Mouse (Mus musculus): Measurements from ENCODE around the gene Depdc5. TPM values are rescaled to one million over a fixed set of nuclear protein-coding genes. Genes with fewer than 3 reads are reported as not detected.
A peak's percentile ranks its signal among the peaks of the same experiment; 100 is the strongest.

Depdc5 gene
- polyA plus RNA-seq, 1 experiment from 2014 or later = 28.7 TPM

DNA sequence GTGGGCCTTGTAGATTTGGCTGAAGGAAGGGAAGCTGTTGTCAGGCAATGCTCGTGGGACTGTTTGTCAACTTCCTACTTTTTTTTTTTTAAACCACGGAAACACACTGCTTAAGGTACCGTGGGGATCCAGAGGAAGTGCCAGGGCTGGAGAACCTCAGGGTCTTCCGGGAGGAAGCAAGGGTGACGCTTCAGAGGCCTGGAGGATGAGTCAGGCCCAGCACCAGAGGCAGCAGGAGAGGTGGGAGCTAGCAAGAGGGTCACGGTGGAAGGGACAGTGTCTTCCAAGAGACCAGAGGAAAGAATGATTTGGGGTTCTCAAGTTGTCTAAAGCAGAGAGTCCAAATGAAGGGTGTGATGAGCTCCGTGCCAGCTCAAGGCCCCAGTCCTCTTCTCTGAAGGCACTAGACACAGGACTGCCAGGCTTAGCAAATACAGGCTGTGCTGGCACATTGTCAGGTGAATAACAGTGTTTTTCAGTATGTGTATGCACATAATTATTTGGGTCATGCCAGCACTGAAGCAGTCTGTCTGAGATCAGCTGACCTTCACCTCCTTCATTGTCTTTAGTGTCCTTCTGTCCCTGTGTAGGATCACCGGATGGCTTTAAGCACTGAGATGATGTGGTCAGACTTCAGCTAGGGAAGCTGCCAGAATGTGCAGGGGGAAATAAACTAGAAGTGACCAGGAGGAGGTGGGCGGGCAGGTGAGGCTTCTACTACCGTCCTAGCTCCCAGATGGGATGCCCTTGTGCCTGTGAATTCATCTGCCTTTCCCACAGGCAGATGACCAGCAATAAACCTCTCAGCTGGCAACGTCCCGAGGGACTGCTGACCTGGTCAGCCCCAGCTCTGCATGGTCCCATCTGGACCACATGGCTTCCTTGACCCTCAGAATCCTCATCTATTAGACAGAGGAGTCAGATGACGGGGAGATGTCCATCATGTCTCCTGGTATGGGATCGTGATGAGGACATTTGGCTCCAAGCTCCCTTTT is 146.6 kb downstream of the Depdc5 start:
- no peaks in the 10 kb centered on the region for H3K27me3 ChIP-seq (ENCODE audit: control insufficient read depth, insufficient read depth, low read length)
- no peak overlapping the region for H3K9ac ChIP-seq (ENCODE audit: low read depth, low read length)
- no peak overlapping the region for H3K4me2 ChIP-seq (replicated peaks; ENCODE audit: low read depth, low read length)
- no peaks in the 10 kb centered on the region for H3K9me3 ChIP-seq (ENCODE audit: control insufficient read depth, low read length)
- no peak overlapping the region for H3K4me3 ChIP-seq (ENCODE audit: low read depth, low read length)
- 72% methylated on average over 14 of the region's 14 CpGs for WGBS
- ATAC-seq (ENCODE audit: low FRiP score) = no peak; the same call in 1 of the 2 replicates
- no peaks in the 10 kb centered on the region for H3K36me3 ChIP-seq (ENCODE audit: control insufficient read depth, insufficient read depth, low read length)
- peak overlapping the region; percentile 84 for H3K27ac ChIP-seq (ENCODE audit: low read depth, low read length)
- no peak for DNase-seq (ENCODE audit: low spot score)
- H3K4me1 ChIP-seq (replicated peaks; ENCODE audit: control insufficient read depth, insufficient read depth, low read length) = peaks cover 4% of the 10 kb centered on the region; the same call in 1 of the 2 replicates

DNA sequence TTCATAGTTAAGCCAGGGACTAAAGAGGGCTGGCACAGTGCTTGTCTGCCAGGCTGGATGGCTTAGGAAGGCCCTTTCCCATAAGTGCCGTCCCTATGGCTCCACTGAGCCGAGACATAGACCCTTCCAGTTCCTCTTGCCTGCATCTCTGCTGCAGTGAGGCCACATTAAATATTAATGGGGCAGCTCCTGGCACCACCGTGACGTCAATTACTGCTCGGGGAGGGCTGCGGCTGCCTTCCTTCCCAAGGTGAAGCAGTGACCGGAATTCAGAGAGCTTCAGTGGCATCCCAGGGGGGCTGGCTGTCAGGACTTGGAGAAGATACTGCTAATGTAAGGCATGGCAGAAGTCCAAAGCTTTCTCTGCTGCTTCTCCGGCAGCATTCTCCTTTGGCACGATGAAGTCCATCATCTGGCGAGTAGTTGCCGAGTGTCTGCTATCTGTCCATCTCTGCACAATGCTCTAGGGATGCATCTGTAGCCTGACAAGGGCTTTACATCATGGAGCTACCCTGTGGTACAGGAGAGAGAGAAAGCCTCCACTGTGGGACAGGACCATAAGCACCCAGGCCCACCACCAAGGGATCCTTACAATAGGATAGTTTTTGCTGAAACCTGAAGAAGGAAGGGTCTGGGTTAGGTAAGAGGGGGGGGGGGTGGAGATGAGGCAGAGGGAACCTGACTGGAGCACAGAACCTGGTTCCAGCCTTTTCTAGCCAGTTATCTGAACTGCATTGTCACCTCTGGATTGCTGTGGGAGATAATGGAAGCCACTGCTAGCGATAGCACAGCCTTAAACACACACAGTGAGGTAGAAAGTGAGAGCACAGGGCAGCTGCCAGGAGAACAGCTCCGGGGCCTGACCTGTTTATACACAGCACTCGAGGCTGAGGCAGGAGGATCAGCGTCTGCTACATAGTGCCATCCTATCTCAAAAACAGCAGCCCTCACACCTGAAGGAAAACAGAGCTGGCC is 147.9 kb downstream of the Depdc5 start:
- H3K9me3 ChIP-seq (ENCODE audit: control insufficient read depth, low read length) = no peaks in the 10 kb centered on the region
- H3K4me2 ChIP-seq (replicated peaks; ENCODE audit: low read depth, low read length) = peak overlapping the region; percentile 11; the same call in 1 of the 2 replicates

DNA sequence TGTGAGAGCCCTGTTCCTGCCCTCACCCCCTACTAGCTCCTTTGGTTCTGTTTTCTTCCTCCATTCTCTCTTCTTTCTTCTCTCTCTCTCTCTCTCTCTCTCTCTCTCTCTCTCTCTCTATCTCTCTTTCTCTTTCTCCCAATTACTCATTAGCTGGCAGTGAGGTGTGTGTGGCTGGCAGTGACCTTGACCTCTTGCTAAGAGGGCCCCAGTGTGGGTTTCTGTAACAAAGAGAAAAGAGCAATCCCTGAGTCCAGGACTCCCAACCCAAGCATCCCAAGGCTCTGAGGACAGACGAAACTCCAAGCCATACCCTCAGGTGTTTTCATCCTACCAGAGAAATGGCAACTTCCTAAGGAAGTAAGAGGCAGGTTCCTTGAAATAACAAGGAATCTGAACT is 150.6 kb downstream of the Depdc5 start:
- 64% methylated on average over 1 of the region's 1 CpGs for WGBS

More for the DNA sequence above, 147.9 kb downstream of the Depdc5 start:
- no peaks in the 10 kb centered on the region for H3K27me3 ChIP-seq (ENCODE audit: control insufficient read depth, insufficient read depth, low read length)
- peak; percentile 72 for ATAC-seq (ENCODE audit: low FRiP score)
- H3K4me1 ChIP-seq (replicated peaks; ENCODE audit: control insufficient read depth, insufficient read depth, low read length) = peaks cover 4% of the 10 kb centered on the region; the same call in 1 of the 2 replicates
- no peak overlapping the region for H3K9ac ChIP-seq (ENCODE audit: low read depth, low read length)
- peak overlapping the region; percentile 84 for H3K27ac ChIP-seq (ENCODE audit: low read depth, low read length)
- no peaks in the 10 kb centered on the region for H3K36me3 ChIP-seq (ENCODE audit: control insufficient read depth, insufficient read depth, low read length)
- H3K4me3 ChIP-seq (ENCODE audit: low read depth, low read length) = no peak overlapping the region
- peak; percentile 58 for DNase-seq (ENCODE audit: low spot score)
- 45% methylated on average over 15 of the region's 15 CpGs for WGBS

GRCm38 (mm10) chr5:33015579-33015978 is 152.1 kb downstream of the Depdc5 start:
- Histone ChIP-seq H3K4me3 (ENCODE audit: low read depth, low read length) (no peak overlapping the region), H3K9ac (ENCODE audit: low read depth, low read length) (no peak overlapping the region), H3K4me1 (replicated peaks; ENCODE audit: control insufficient read depth, insufficient read depth, low read length) (peaks cover 4% of the 10 kb centered on the region; the same call in 1 of the 2 replicates), H3K9me3 (ENCODE audit: control insufficient read depth, low read length) (no peaks in the 10 kb centered on the region), H3K36me3 (ENCODE audit: control insufficient read depth, insufficient read depth, low read length) (no peaks in the 10 kb centered on the region), H3K4me2 (replicated peaks; ENCODE audit: low read depth, low read length) (no peak overlapping the region), H3K27me3 (ENCODE audit: control insufficient read depth, insufficient read depth, low read length) (no peaks in the 10 kb centered on the region), H3K27ac (ENCODE audit: low read depth, low read length) (no peak overlapping the region)
- 79% methylated on average over 5 of the region's 5 CpGs for WGBS
- ATAC-seq (ENCODE audit: low FRiP score) (no peak), DNase-seq (ENCODE audit: low spot score) (no peak)

More for the DNA sequence above, 150.6 kb downstream of the Depdc5 start:
- Histone ChIP-seq H3K27ac (ENCODE audit: low read depth, low read length) (no peak overlapping the region), H3K27me3 (ENCODE audit: control insufficient read depth, insufficient read depth, low read length) (no peaks in the 10 kb centered on the region), H3K36me3 (ENCODE audit: control insufficient read depth, insufficient read depth, low read length) (no peaks in the 10 kb centered on the region), H3K4me1 (replicated peaks; ENCODE audit: control insufficient read depth, insufficient read depth, low read length) (peaks cover 4% of the 10 kb centered on the region; the same call in 1 of the 2 replicates), H3K9ac (ENCODE audit: low read depth, low read length) (no peak overlapping the region), H3K4me2 (replicated peaks; ENCODE audit: low read depth, low read length) (no peak overlapping the region), H3K9me3 (ENCODE audit: control insufficient read depth, low read length) (no peaks in the 10 kb centered on the region), H3K4me3 (ENCODE audit: low read depth, low read length) (no peak overlapping the region)
- ATAC-seq (ENCODE audit: low FRiP score) = no peak
- DNase-seq (ENCODE audit: low spot score) = no peak

DNA sequence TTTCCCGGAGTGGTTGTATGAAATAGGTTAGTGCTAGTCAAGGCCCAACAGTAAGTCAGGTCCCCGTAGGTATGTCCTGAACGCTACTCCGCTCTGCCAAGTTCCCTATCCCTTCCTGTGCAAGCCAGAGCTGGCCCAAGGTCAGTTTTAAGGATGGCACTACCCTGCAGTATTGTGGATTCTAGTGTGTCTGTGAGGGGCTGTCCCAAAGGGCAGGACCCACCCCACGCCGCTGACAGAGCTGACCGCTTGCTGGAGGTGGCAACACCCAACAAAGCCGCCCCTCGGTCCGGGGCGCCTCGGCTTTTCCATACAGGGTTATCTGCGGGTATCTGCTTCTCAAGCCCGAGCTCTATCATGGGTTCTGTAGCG is 154.7 kb downstream of the Depdc5 start:
- ATAC-seq (ENCODE audit: low FRiP score) (peak; percentile 72), DNase-seq (ENCODE audit: low spot score) (no peak)
- peak overlapping the region; percentile 87 for H3K4me3 ChIP-seq (ENCODE audit: low read depth, low read length)
- WGBS = 4% methylated on average over 15 of the region's 15 CpGs
- H3K4me1 ChIP-seq (replicated peaks; ENCODE audit: control insufficient read depth, insufficient read depth, low read length) = peaks cover 2% of the 10 kb centered on the region
- H3K36me3 ChIP-seq (ENCODE audit: control insufficient read depth, insufficient read depth, low read length) = no peaks in the 10 kb centered on the region
- H3K27me3 ChIP-seq (ENCODE audit: control insufficient read depth, insufficient read depth, low read length) = no peaks in the 10 kb centered on the region
- peak overlapping the region; percentile 85 for H3K4me2 ChIP-seq (replicated peaks; ENCODE audit: low read depth, low read length)
- peak overlapping the region; percentile 100 for H3K27ac ChIP-seq (ENCODE audit: low read depth, low read length)
- peak overlapping the region; percentile 91 for H3K9ac ChIP-seq (ENCODE audit: low read depth, low read length)
- no peaks in the 10 kb centered on the region for H3K9me3 ChIP-seq (ENCODE audit: control insufficient read depth, low read length)

GRCm38 (mm10) chr5:33018561-33019425 is 155.3 kb downstream of the Depdc5 start, which contains the start of gene Ywhah:
TSS of gene Ywhah (plus strand) at chr5:33018816.
- peaks cover 2% of the 10 kb centered on the region for H3K4me1 ChIP-seq (replicated peaks; ENCODE audit: control insufficient read depth, insufficient read depth, low read length)
- H3K36me3 ChIP-seq (ENCODE audit: control insufficient read depth, insufficient read depth, low read length) = no peaks in the 10 kb centered on the region; the same call in 1 of the 2 replicates
- no peaks in the 10 kb centered on the region for H3K27me3 ChIP-seq (ENCODE audit: control insufficient read depth, insufficient read depth, low read length)
- H3K9ac ChIP-seq (ENCODE audit: low read depth, low read length) = peak within 1 kb of the TSS; percentile 96
- peak within 1 kb of the TSS; percentile 87 for H3K4me3 ChIP-seq (ENCODE audit: low read depth, low read length)
- under 1% methylated on average over 70 of the region's 121 CpGs for WGBS
- no peaks in the 10 kb centered on the region for H3K9me3 ChIP-seq (ENCODE audit: control insufficient read depth, low read length)
- ATAC-seq (ENCODE audit: low FRiP score) = peak; percentile 96
- peak within 1 kb of the TSS; percentile 100 for H3K27ac ChIP-seq (ENCODE audit: low read depth, low read length)
- H3K4me2 ChIP-seq (replicated peaks; ENCODE audit: low read depth, low read length) = peak within 1 kb of the TSS; percentile 86
- peak; percentile 98 for DNase-seq (ENCODE audit: low spot score)

DNA sequence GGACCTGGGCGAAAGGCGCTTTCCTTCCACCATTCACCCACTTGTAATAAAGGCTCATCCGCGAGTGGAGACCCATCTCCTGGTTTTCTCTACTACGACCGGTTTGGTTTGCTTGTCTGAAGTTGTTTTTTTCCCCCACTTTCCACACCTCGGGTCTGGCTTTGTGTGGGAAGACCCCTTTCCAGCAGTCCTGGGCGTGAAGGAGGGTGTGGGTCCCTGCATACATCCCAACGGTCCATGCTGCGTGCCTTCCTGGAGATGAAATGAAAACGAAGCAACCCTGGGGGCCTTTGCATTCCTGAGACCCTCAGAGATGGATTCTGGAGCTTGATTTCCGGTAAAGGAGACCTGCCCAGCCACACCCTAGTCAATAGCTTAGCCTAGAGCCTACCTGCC is 155.9 kb downstream of the Depdc5 start:
- Histone ChIP-seq H3K4me1 (replicated peaks; ENCODE audit: control insufficient read depth, insufficient read depth, low read length) (peaks cover 2% of the 10 kb centered on the region), H3K9me3 (ENCODE audit: control insufficient read depth, low read length) (no peaks in the 10 kb centered on the region), H3K36me3 (ENCODE audit: control insufficient read depth, insufficient read depth, low read length) (no peaks in the 10 kb centered on the region; the same call in 1 of the 2 replicates), H3K27ac (ENCODE audit: low read depth, low read length) (peak overlapping the region; percentile 100), H3K4me3 (ENCODE audit: low read depth, low read length) (peak overlapping the region; percentile 87), H3K27me3 (ENCODE audit: control insufficient read depth, insufficient read depth, low read length) (no peaks in the 10 kb centered on the region), H3K4me2 (replicated peaks; ENCODE audit: low read depth, low read length) (peak overlapping the region; percentile 86), H3K9ac (ENCODE audit: low read depth, low read length) (peak overlapping the region; percentile 96)
- WGBS = under 1% methylated on average over 12 of the region's 12 CpGs
- DNase-seq (ENCODE audit: low spot score) (no peak), ATAC-seq (ENCODE audit: low FRiP score) (no peak)

All from hindbrain, embryonic 11.5 days (tissue).